Mouse (Mus musculus): Measurements from ENCODE around the gene Kidins220. TPM values are rescaled to one million over a fixed set of nuclear protein-coding genes. Genes with fewer than 3 reads are reported as not detected.

Gene Kidins220
- total RNA-seq, 1 experiment from 2014 or later = 114 TPM

GRCm38 (mm10) chr12:24963393-24964022 is 11.2 kb upstream of the Kidins220 start:
- no peak for DNase-seq

DNA sequence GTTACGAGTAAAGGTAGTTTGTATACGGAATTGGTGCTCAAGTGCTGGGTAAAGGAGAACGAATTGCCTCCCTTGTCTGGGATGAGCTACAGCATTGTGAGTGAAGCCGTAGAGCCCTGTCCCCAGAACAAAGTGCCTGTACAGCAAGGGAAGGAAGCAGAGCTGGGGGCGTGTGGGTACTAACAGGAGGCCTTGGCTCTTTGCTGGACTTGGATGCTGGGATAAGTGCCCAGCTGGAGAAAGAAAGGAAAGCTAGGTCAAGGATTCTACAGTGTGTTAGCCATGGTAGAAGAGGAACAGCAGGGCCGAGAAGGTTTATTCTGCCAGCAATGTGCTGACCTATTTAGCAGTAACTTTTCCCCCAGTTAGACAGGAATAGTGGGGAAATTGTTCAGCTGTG is 9.3 kb upstream of the Kidins220 start:
- no peak for DNase-seq

DNA sequence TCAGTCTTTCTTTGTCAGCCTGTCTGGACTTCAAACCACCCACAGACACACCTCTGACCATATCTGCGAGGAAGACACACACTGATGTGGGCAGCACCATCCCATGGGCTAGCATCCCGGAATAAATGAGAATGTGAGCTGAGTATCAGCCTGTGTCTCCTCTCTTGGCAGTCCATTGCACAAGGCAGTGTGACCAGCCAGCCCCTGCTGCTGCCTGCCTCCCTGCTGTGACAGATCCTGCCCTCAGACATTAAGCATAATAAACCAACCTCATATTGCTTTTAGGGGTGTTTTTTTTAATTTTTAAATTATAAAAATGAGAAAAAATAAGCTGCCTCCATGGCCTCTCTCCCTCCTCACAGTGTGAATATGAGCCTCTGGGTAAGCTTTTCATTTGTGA is 8.7 kb upstream of the Kidins220 start:
- no peak for DNase-seq

DNA sequence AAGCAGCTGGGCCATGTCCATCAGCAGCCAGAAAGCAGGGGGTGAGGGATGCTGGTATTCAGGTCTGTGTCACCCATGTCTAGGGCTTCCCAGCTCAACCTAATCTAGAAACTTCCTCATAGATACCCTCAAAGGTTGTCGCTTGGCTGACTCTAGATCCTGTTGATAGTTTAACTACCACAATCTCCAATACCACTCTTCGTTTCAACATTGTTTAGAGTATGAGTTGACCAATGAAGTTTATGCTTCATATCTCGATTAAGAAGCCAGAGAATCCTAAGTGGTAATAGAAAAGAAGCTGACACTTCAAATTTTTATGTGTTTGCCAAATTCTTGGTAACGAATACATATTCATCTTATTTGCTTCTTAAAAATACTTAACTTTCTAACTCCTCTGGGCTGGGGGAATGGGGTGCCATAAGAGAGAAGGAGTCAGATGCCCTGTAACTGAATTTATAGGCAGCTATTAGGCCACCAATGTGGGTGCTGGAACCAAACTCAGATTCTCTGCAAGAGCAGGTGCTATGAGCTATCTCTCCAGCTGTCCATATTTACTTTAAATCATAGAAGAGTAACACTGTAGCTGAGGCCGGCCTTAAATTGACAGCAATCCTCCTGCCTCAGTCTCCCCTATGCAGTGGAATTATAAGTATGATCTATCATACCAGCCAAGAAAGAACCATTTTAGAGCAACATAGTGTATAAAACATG is 3.1 kb upstream of the Kidins220 start:
- DNase-seq = no peak

DNA sequence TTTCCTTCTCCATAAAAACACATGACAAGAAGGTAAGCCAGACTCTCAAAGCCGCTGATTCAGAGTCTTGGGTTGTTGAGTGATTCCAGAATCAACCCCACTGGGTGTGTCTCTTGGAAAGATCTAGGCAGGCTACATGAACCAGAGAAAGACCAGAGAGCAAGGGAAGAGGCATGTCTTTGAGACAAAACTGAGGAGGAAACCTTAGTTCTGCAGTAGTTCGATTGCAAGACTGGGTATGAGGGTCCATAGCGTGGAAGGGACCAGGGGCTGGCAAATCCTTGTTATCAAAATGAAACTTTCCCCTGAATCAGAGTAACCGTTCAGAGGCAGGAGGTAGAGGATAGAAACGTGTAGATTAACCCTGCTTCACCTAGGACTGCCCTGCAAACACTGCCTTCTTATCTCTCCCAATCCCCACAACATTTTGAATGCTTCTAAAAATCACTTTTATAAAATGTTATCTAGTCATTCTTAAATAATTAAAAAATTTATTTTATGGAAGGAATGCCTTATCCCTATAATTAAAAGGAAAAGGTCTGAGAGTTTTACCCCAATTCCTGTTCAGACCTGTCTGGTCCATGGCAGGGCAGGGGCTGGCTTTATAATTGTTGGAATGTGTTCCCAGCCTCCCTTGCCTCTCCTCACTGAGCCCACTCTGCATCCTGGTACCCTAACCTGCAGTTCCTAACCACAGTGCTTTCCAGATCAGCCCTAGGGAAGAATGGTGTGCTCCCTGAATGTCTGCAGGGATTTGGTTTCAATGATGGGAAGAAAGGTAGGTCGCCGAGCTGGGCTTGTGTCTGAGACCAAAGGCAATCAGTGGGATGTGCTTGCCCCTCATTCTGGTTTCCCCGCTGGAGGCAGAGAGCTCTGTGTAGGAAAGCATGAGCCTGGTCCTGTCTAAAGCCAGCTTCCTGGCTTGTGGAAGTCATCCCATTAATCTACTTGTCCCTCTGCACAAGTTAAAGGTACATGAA is 2.1 kb upstream of the Kidins220 start:
- no peak for DNase-seq

DNA sequence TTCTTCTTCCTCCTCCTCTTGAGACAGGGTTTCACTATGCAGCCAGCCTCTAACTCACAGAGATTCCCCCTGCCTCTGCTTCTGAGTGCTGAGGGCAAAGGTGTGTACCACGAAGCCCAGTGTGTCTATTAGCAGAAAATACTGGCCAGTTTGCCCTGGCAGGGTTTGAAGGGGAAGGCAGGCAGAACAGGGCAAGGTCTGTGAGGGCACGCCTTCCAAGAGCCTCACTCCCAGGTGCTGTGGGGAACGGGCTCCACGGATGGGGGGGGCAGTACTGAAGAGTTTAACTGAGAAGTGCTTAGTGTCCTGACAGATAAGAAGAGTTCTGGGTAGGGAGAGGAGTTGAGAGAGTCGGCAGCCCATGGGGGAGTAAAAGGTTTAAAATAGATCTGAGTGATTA is 1.1 kb upstream of the Kidins220 start:
- no peak for DNase-seq

DNA sequence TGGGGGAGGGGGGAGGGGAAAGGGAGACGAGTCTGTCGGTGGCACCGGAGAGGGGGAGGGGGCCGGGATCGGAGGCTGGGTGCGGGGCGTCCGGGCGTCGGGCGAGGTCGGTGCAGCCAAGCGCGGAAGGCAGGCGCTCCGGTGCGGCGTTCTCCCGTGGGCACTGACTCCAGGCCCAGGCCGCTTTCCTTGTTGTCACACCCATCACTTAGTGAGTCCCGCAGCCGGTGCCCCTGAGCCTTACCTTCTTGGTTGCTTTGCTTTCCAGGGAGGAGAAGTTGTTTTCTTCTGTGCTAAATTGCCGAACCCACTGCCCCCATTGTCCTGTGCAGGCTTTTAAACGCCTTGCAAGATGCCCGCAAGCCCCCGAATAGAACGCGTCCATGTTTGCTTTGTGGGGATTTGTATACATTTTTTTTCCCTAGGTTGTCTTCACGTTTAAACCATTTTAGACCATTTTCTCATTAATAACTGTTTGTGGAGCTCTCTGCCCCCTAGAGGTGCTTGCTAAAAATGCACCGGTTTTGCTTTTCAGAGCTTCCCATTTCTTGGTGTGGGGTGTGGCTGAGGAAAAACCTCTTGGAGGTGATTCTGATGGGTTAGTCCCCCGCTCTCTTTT is 499 bp downstream of the Kidins220 start:
- DNase-seq = peak; percentile 33

GRCm38 (mm10) chr12:24985226-24985625 is 10.5 kb downstream of the Kidins220 start:
- DNase-seq = no peak

- no peak for DNase-seq
Measured at GRCm38 (mm10) chr12:24995350-24995749, 20.6 kb downstream of the Kidins220 start.

DNA sequence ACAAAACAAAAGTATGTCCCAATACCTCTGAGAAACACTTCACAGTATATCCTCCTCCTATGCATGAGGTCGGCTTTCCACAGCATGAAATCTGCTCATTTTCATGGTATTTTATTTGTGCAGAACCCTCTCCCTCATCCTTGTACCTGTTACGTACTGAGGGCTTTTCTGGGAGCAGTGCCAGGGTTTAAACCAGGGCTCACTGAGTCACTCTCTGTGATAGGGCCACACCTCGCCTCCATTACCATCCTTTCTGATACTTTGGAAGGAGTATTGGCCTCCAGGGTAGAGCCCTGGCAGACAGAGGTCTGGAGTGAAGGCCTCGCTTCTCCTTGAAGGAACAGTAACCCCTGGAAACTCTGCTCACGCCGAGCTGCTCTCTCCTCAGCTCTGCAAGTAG is 30.6 kb downstream of the Kidins220 start:
- DNase-seq = no peak

- no peak for DNase-seq
Measured at GRCm38 (mm10) chr12:25009957-25010356, 35.2 kb downstream of the Kidins220 start.

DNA sequence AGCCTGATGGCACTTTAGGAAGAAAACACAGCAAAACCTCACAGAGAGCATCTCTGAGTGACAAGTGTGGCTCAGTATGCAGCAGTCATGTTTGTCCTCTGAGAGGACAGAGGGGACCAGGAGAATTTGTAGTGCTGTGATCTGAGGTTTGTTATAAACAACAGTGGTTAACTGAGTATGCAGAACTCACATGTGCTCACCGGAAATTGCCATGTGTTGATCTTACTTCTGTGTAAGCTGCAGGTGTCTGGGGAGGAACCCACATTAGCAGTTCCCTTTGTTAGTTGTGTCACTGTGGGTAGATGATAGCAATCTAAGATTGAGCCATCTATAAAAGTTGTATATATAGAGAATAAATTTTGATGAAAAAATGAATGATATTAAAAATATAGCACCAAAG is 35.7 kb downstream of the Kidins220 start:
- no peak for DNase-seq

GRCm38 (mm10) chr12:25011733-25012367 is 37.1 kb downstream of the Kidins220 start:
- no peak for DNase-seq

GRCm38 (mm10) chr12:25012555-25013540 is 38.1 kb downstream of the Kidins220 start:
- DNase-seq = peak; percentile 29

GRCm38 (mm10) chr12:25014307-25014927 is 39.7 kb downstream of the Kidins220 start:
- DNase-seq = no peak

DNA sequence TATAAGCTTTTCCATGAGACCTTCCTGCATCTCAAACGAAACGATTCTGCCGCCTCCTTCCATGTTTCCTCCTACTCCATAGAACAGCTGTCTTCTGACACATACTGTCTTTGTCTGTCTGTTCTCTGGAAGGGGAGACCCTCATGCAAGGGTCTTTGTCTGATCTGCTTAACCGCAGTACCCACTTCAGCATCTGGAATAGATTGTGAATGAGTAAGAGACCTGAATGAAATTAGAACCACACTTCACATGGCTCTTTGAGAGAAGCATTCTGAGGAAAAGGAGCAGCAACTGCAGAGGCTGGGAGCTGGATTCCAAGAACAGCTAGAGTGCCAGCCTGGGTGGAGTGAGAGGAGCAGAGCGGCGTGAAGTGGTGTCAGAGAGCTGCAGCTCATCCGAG is 40.2 kb downstream of the Kidins220 start:
- DNase-seq = no peak

- no peak for DNase-seq
Measured at GRCm38 (mm10) chr12:25016995-25017394, 42.3 kb downstream of the Kidins220 start.

DNA sequence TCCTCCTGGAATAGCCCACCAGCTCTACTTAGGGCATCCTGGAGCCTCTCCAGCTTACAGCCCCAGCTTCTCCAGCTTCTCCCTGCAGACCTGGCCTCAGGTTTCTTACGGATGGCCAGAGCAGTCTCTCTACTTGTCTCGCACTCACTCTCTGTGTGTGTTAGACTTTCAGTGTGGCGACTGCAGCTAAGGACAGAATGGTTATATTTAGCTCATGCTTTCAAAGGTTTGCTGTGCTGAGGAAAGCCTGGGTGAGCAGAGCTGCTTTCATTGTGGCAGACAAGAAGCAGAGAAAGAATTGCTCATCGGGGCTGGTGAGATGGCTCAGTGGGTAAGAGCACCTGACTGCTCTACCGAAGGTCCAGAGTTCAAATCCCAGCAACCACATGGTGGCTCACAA is 46.3 kb downstream of the Kidins220 start:
- DNase-seq = no peak

- DNase-seq = no peak
Measured at GRCm38 (mm10) chr12:25024862-25025545, 50.3 kb downstream of the Kidins220 start.

- no peak for DNase-seq
Measured at GRCm38 (mm10) chr12:25026308-25026707, 51.6 kb downstream of the Kidins220 start.

Data from adrenal gland, postnatal 25 days (tissue).